Mouse (Mus musculus) gastrocnemius, postnatal 14 days (tissue): ENCODE results near the gene Nat8f1. TPM values are rescaled to one million over a fixed set of nuclear protein-coding genes. Genes with fewer than 3 reads are reported as not detected.

Source experiments
- DNase-seq: peaks from one replicate; pipeline ENCODE4 v3.0.0; 2021; ENCODE audit warnings: mixed read lengths
- intact Hi-C: fragments of 180-260 bp; cut with DNase I; formaldehyde crosslinking; loops from one replicate; pipeline ENCODE4 v1.15.1; 2025; ENCODE audit warnings: low total_unique reads
- total RNA-seq, 2 experiments: library from RNA; stranded (reverse); gene quantifications; 2 replicates each; pipeline ENCODE4 v1.2.3; 2021

The Nat8f1 gene
- total RNA-seq, 2 experiments from 2014 or later = 1.9 to 2.2 TPM

GRCm38 (mm10) chr6:85862565-85862964, 52.9 kb downstream of the Nat8f1 start:
- intact Hi-C loops = no loop called here
- DNase-seq = no peak

DNA sequence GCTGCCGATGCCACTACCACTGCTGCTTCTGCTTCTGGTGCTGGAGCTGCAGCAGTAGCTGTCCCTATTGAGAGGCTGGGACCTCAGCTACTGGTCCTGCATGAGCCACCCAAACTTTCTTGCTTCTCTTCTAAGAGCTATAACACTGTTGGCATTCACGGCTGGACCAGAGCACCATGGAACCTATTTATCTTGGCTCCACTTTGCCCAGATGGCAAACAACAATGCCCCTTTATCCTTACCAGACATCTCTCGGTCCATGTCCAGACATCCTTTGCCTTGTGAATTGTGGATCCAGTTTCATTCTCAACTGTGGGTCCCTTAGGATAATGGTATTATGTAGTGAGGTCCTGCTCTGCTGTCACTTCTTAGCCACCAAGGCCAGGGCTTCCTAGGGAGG, 54.2 kb downstream of the Nat8f1 start:
- intact Hi-C loops = no loop called here
- no peak for DNase-seq

Other genes starting within 250 kb of the Nat8f1 start
- under 1 TPM; 0.16 to 0.33 TPM for gene Nat8f7, start 202.5 kb downstream of the Nat8f1 start, total RNA-seq
- gene Nat8f3, start 149.9 kb downstream of the Nat8f1 start, total RNA-seq = not detected
- gene Nat8f6, start 94.7 kb downstream of the Nat8f1 start, total RNA-seq = not detected
- under 1 TPM in 1 of 2 experiments, not detected in 1; 0.35 TPM for gene Nat8f5, start 94.7 kb downstream of the Nat8f1 start, total RNA-seq
- not detected for gene Nat8, start 83.6 kb downstream of the Nat8f1 start, total RNA-seq
- gene Nat8f2, start 46.5 kb downstream of the Nat8f1 start, total RNA-seq = under 1 TPM; 0.24 to 0.27 TPM
- under 1 TPM; 0.33 to 0.74 TPM for gene Nat8f4, start 10.8 kb downstream of the Nat8f1 start, total RNA-seq
- gene Tprkb, start 3.8 kb downstream of the Nat8f1 start, total RNA-seq = 10 to 100 TPM; 19.0 to 19.5 TPM
- gene Dusp11, start 46.0 kb upstream of the Nat8f1 start, total RNA-seq = 10 to 100 TPM; 36.6 to 44.1 TPM
- not detected for gene Figla, start 100.5 kb upstream of the Nat8f1 start, total RNA-seq
- gene Add2, start 113.0 kb upstream of the Nat8f1 start, total RNA-seq = under 1 TPM; 0.31 to 0.33 TPM